Mouse (Mus musculus) CH12.LX (cell line): Measurements from ENCODE around the gene Nrp2. TPM values are rescaled to one million over a fixed set of nuclear protein-coding genes. Genes with fewer than 3 reads are reported as not detected.

Experiments used
- DNase-seq: peaks from one replicate; pipeline ENCODE4 v3.0.0-alpha.2; 2013; ENCODE audit errors: extremely low read depth
- H3K27ac ChIP-seq: 2 replicates; pipeline ENCODE4 v1.5.1; 2012; ENCODE audit warnings: low read depth, mild to moderate bottlenecking, control low read depth, moderate library complexity; ENCODE audit not compliant: insufficient read depth
- H3K27me3 ChIP-seq: replicated peaks from 2 replicates; pipeline ENCODE3; 2012; ENCODE audit warnings: inconsistent platforms
- H3K36me3 ChIP-seq, 2 experiments: replicated peaks in 1 of 2; 2 replicates each; pipeline versions ENCODE3 to v1.6.1; 2012; ENCODE audit warnings: inconsistent platforms in 1 of 2, low read length in 1 of 2, mild to moderate bottlenecking in 1 of 2, mixed read lengths in 1 of 2, moderate library complexity in 1 of 2; ENCODE audit not compliant: control insufficient read depth in 1 of 2, insufficient read depth in 1 of 2
- H3K4me1 ChIP-seq, 2 experiments: 2 replicates each; pipeline ENCODE4 v1.6.1; 2012; ENCODE audit warnings: inconsistent platforms in 1 of 2, moderate library complexity in 1 of 2; ENCODE audit not compliant: insufficient read depth in 2 of 2, control insufficient read depth in 1 of 2
- H3K4me2 ChIP-seq: 2 replicates; pipeline ENCODE4 v1.6.1; 2012; ENCODE audit warnings: low read depth, mild to moderate bottlenecking, control low read depth; ENCODE audit not compliant: poor library complexity, insufficient read depth, severe bottlenecking
- H3K4me3 ChIP-seq, 3 experiments: fragments of 150-350 bp in 1 of 3; sonication (generic) in 1 of 3; replicated peaks in 1 of 3; 2 replicates each; pipeline versions ENCODE3 to v1.5.1; 2011 to 2012; ENCODE audit warnings: low read depth in 2 of 3, low read length in 2 of 3, mild to moderate bottlenecking in 2 of 3, moderate library complexity in 2 of 3, control low read depth in 1 of 3, improper control_type of control experiment in 1 of 3, inconsistent platforms in 1 of 3, mixed read lengths in 1 of 3; ENCODE audit not compliant: poor library complexity in 1 of 3
- H3K79me2 ChIP-seq: replicated peaks from 2 replicates; pipeline ENCODE4 v1.6.1; 2012; ENCODE audit warnings: mild to moderate bottlenecking, moderate library complexity; ENCODE audit not compliant: control insufficient read depth, poor library complexity, insufficient read depth, severe bottlenecking; ENCODE audit errors: extremely low read depth
- H3K9ac ChIP-seq: 2 replicates; pipeline ENCODE4 v1.6.1; 2012; ENCODE audit warnings: low read depth, mild to moderate bottlenecking, control low read depth, moderate library complexity; ENCODE audit not compliant: insufficient read depth
- H3K9me3 ChIP-seq: replicated peaks from 2 replicates; pipeline ENCODE3; 2012; ENCODE audit warnings: low read length, inconsistent platforms, mixed read lengths
- BHLHE40 ChIP-seq: IDR thresholded peaks from 2 replicates; pipeline ENCODE4 v1.6.1; 2011; ENCODE audit warnings: mild to moderate bottlenecking, low read depth, low read length, improper control_type of control experiment
- CHD1 ChIP-seq: IDR thresholded peaks from 2 replicates; pipeline ENCODE4 v1.6.1; 2012; ENCODE audit warnings: low read depth, low read length, improper control_type of control experiment, inconsistent platforms
- CTCF ChIP-seq, 2 experiments: IDR thresholded peaks in 1 of 2; conservative IDR thresholded peaks in 1 of 2; 2 replicates each; pipeline ENCODE4 v1.5.1; 2011 to 2012; ENCODE audit warnings: low read depth in 2 of 2, low read length in 2 of 2, improper control_type of control experiment in 1 of 2, inconsistent platforms in 1 of 2, mild to moderate bottlenecking in 1 of 2, moderate library complexity in 1 of 2
- ELF1 ChIP-seq: IDR thresholded peaks from 2 replicates; pipeline ENCODE4 v1.6.1; 2014; ENCODE audit warnings: low read depth, mild to moderate bottlenecking, inconsistent platforms, low read length, improper control_type of control experiment
- EP300 ChIP-seq: IDR thresholded peaks from 2 replicates; pipeline ENCODE4 v1.6.1; 2011; ENCODE audit warnings: low read length, improper control_type of control experiment
- ETS1 ChIP-seq: conservative IDR thresholded peaks from 2 replicates; pipeline ENCODE4 v1.6.1; 2012; ENCODE audit warnings: low read depth, mild to moderate bottlenecking, inconsistent platforms, low read length, improper control_type of control experiment, moderate library complexity
- HCFC1 ChIP-seq: IDR thresholded peaks from 2 replicates; pipeline ENCODE4 v1.6.1; 2012; ENCODE audit warnings: low read depth, mild to moderate bottlenecking, inconsistent platforms, low read length, improper control_type of control experiment
- JUN ChIP-seq: IDR thresholded peaks from 2 replicates; pipeline ENCODE4 v1.6.1; 2011; ENCODE audit warnings: low read depth, mild to moderate bottlenecking, low read length, improper control_type of control experiment, moderate library complexity; ENCODE audit not compliant: insufficient read depth
- KAT2A ChIP-seq: IDR thresholded peaks from 2 replicates; pipeline ENCODE4 v1.6.1; 2012; ENCODE audit warnings: low read length, improper control_type of control experiment, inconsistent platforms; ENCODE audit not compliant: insufficient replicate concordance
- MAFK ChIP-seq: IDR thresholded peaks from 2 replicates; pipeline ENCODE4 v1.6.1; 2011; ENCODE audit warnings: low read length, improper control_type of control experiment; ENCODE audit not compliant: insufficient replicate concordance
- MAX ChIP-seq: IDR thresholded peaks from 2 replicates; pipeline ENCODE4 v1.6.1; 2011; ENCODE audit warnings: low read length, improper control_type of control experiment
- MAZ ChIP-seq: IDR thresholded peaks from 2 replicates; pipeline ENCODE4 v1.6.1; 2012; ENCODE audit warnings: low read depth, mild to moderate bottlenecking, inconsistent platforms, low read length, improper control_type of control experiment, moderate library complexity
- MEF2A ChIP-seq: IDR thresholded peaks from 2 replicates; pipeline ENCODE4 v1.6.1; 2014; ENCODE audit warnings: low read depth, mild to moderate bottlenecking, inconsistent platforms, low read length, improper control_type of control experiment, borderline replicate concordance
- MYC ChIP-seq: IDR thresholded peaks from 2 replicates; pipeline ENCODE4 v1.6.1; 2011; ENCODE audit warnings: low read depth, mild to moderate bottlenecking, improper control_type of control experiment, low read length
- NELFE ChIP-seq: IDR thresholded peaks from 2 replicates; pipeline ENCODE4 v1.6.1; 2011; ENCODE audit warnings: low read depth, low read length, improper control_type of control experiment
- RAD21 ChIP-seq: IDR thresholded peaks from 2 replicates; pipeline ENCODE4 v1.6.1; 2011; ENCODE audit warnings: low read depth, mild to moderate bottlenecking, low read length, improper control_type of control experiment, moderate library complexity
- RCOR1 ChIP-seq: conservative IDR thresholded peaks from 2 replicates; pipeline ENCODE4 v1.6.1; 2012; ENCODE audit warnings: low read depth, mild to moderate bottlenecking, inconsistent platforms, low read length, improper control_type of control experiment
- SIN3A ChIP-seq: IDR thresholded peaks from 2 replicates; pipeline ENCODE4 v1.6.1; 2012; ENCODE audit warnings: low read length, improper control_type of control experiment, inconsistent platforms
- SMC3 ChIP-seq: IDR thresholded peaks from 2 replicates; pipeline ENCODE4 v1.6.1; 2011; ENCODE audit warnings: low read depth, low read length, improper control_type of control experiment
- UBTF ChIP-seq: IDR thresholded peaks from 2 replicates; pipeline ENCODE4 v1.6.1; 2012; ENCODE audit warnings: low read depth, mild to moderate bottlenecking, inconsistent platforms, low read length, improper control_type of control experiment, moderate library complexity
- USF1 ChIP-seq: IDR thresholded peaks from 2 replicates; pipeline ENCODE4 v1.6.1; 2014; ENCODE audit warnings: low read depth, mild to moderate bottlenecking, inconsistent platforms, low read length, improper control_type of control experiment
- USF2 ChIP-seq: conservative IDR thresholded peaks from 2 replicates; pipeline ENCODE4 v1.6.1; 2011; ENCODE audit warnings: low read depth, low read length, improper control_type of control experiment
- ZC3H11A ChIP-seq: IDR thresholded peaks from 2 replicates; pipeline ENCODE4 v1.6.1; 2012; ENCODE audit warnings: low read depth, mild to moderate bottlenecking, inconsistent platforms, low read length, improper control_type of control experiment
- dilution Hi-C: fragments of 300-500 bp; cut with MboI; formaldehyde crosslinking; loops from 2 replicates; pipeline ENCODE4 v1.14.3; 2020; ENCODE audit warnings: low sequenced_read_pairs; ENCODE audit not compliant: extremely low pct_unique_long_range_greater_than_20kb, extremely low pct_ligation_motif_present
- in situ Hi-C: fragments of 300-500 bp; cut with MboI; formaldehyde crosslinking; loops from 3 replicates; pipeline ENCODE4 v1.14.3; 2019; ENCODE audit warnings: low sequenced_read_pairs, low pct_ligation_motif_present, low pct_unique_long_range_greater_than_20kb, mixed read lengths
- polyA plus RNA-seq: library from polyadenylated mRNA; unstranded; fragments of >175 nt; gene quantifications from 2 replicates; pipeline ENCODE4 v1.2.1, GENCODE M21; 2012; ENCODE audit warnings: low read depth; ENCODE audit not compliant: insufficient read length
- total RNA-seq, 2 experiments: library from RNA; depleted of rRNA; stranded (reverse); fragments of 300-350 nt in 1 of 2; fragments of >200 nt in 1 of 2; gene quantifications; 2 replicates each; pipeline ENCODE4 v1.2.3; 2012 to 2014

Gene Nrp2
- total and polyA plus RNA-seq, 3 experiments, result 16.4 to 24.4 (median 17.3) TPM

DNA sequence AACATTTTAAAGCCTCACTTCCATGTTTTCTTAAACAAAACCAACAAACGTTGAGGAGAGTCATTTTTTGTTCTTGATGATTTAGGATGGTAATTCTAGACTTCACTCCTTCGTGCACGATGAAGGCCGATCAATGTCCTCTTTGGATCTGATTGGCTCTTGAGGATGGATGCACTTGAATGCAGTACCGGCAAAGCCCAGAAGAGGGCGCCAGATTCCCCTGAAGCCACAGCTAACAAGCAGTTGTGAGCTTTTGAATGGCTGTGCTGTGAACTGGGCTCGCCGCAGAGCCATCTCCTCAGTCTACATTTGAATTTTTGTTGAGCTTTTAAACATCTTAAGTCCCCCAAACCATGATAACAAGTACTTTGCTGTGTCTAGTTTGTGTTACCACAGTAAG is 19.4 kb downstream of the Nrp2 start:
- peak; percentile 80 for DNase-seq
- Histone ChIP-seq H3K4me1 (peaks cover 12 to 66% of the 10 kb centered on the region in 2 experiments), H3K4me3 (no peak overlapping the region), H3K27ac (peak overlapping the region; percentile 100), H3K36me3 (peaks cover 17 to 55% of the 10 kb centered on the region in 2 experiments), H3K79me2 (peaks cover 6% of the 10 kb centered on the region), H3K9me3 (peaks cover 7% of the 10 kb centered on the region), H3K27me3 (no peaks in the 10 kb centered on the region), H3K4me2 (peak overlapping the region; percentile 88; the same call in 1 of the 2 replicates), H3K9ac (peak overlapping the region; percentile 70; the same call in 1 of the 2 replicates)
- TF ChIP-seq SMC3, result peak; percentile 55
- TF ChIP-seq CHD1, result 0 out of 2 replicates have a peak, but pooled peaks have one; percentile 4
- peak; percentile 56 for TF ChIP-seq RAD21
- no peak for TF ChIP-seq KAT2A
- TF ChIP-seq CTCF (conservative IDR thresholded peaks at IDR 0.05 in 1 of 2, IDR thresholded peaks at IDR 0.05 in 1 of 2; ENCODE audit: low read depth in 2 of 2, low read length in 2 of 2), result peak; percentile 68 to 83
- TF ChIP-seq USF1, result no peak
- TF ChIP-seq SIN3A, result no peak
- TF ChIP-seq UBTF, result no peak
- no peak for TF ChIP-seq MYC
- TF ChIP-seq NELFE, result no peak
- TF ChIP-seq USF2, result no peak
- in situ Hi-C loops (loop anchor here (25.0 kb wide), 3 partner anchors 535 to 1585 kb away; no protein-coding TSS in a partner anchor), dilution Hi-C loops (no loop called here)

DNA sequence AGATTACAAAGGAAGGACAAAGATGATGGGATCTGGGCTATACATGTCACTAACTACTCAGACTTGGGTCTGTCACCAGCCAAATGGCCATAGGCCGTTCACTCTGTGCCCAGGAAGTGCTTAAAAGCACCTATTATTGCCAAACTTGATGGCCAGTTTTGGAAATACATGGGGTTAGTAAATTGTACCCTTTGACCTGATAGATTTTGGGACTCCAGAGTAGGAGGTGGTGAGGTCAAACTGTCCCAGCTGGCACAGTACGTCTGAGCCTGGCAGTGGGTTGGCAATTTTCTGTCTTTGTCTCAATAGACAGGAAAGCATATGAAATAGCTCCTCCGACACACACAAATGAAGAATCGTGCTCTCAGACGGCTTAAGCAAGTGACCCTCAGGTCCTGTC is 20.8 kb downstream of the Nrp2 start:
- in situ Hi-C loops (loop anchor here (25.0 kb wide), 3 partner anchors 537 to 1587 kb away; no protein-coding TSS in a partner anchor), dilution Hi-C loops (no loop called here)
- no peak overlapping the region for H3K4me2 ChIP-seq
- TF ChIP-seq EP300 (no peak), MAX (no peak), SMC3 (no peak), KAT2A (no peak), CTCF (conservative IDR thresholded peaks at IDR 0.05 in 1 of 2, IDR thresholded peaks at IDR 0.05 in 1 of 2; ENCODE audit: low read depth in 2 of 2, low read length in 2 of 2) (no peak), MEF2A (no peak), CHD1 (no peak), BHLHE40 (no peak), HCFC1 (no peak), MAFK (no peak), JUN (no peak), MAZ (no peak), ELF1 (no peak), ETS1 (no peak), RCOR1 (no peak), ZC3H11A (no peak)
- DNase-seq, result no peak
- H3K9ac ChIP-seq, result no peak overlapping the region
- H3K4me1 ChIP-seq, result peaks cover 7 to 63% of the 10 kb centered on the region in 2 experiments; a peak in 3 of 4 replicates
- H3K27ac ChIP-seq, result no peak overlapping the region
- peaks cover 26 to 63% of the 10 kb centered on the region in 2 experiments for H3K36me3 ChIP-seq
- H3K9me3 ChIP-seq, result peaks cover 7% of the 10 kb centered on the region
- peaks cover 10% of the 10 kb centered on the region for H3K79me2 ChIP-seq
- no peaks in the 10 kb centered on the region for H3K27me3 ChIP-seq
- H3K4me3 ChIP-seq, result no peak overlapping the region
